Mouse (Mus musculus): ENCODE results near the gene Ankrd27. TPM values are rescaled to one million over a fixed set of nuclear protein-coding genes. Genes with fewer than 3 reads are reported as not detected.

The Ankrd27 gene
- total RNA-seq, 2 experiments from 2014 or later: 46.0 to 48.1 TPM

DNA sequence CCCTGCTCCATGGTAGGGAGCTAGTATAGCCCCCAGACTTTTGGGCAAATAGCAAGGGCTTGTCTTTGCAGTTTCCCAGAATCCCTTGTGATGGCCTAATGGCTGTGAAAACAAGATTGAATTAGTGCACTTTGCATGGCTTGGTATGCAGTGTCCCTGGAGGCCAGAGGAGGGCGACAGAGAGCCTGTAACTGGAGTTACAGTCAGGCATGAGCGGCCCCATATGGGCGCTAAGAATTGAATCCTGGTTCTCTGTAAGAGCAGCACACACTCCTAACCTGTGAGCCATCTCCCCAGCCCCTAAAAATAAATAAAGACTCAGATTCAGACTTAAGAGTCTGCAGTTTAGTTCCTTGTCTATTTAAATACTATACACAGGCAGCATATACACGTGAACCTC is 6.2 kb upstream of the Ankrd27 start:
- no peak for DNase-seq (ENCODE audit: low spot score in 2 of 2)
- intact Hi-C loops (cut with DNase I): no loop called here

DNA sequence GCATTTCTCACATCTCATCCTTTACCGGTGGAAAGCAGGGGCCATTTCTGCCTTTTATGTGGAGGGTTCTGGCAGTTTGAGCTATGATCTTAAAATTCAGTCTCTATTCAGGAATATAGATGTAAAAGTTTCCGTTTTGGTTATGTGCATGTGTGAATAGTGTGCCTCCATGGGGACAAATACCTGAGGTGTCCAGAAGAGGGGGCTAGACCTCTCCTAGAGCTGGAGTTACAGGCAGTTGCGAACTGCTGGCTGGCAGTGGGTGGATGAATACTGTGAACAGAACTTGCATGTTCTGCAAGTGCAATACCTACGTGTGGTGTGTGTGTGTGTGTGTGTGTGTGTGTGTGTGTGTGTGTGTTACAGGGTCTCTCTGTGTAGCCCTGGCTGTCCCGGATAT is 3.3 kb upstream of the Ankrd27 start:
- no peak for DNase-seq (ENCODE audit: low spot score in 2 of 2)
- intact Hi-C loops (cut with DNase I): no loop called here

DNA sequence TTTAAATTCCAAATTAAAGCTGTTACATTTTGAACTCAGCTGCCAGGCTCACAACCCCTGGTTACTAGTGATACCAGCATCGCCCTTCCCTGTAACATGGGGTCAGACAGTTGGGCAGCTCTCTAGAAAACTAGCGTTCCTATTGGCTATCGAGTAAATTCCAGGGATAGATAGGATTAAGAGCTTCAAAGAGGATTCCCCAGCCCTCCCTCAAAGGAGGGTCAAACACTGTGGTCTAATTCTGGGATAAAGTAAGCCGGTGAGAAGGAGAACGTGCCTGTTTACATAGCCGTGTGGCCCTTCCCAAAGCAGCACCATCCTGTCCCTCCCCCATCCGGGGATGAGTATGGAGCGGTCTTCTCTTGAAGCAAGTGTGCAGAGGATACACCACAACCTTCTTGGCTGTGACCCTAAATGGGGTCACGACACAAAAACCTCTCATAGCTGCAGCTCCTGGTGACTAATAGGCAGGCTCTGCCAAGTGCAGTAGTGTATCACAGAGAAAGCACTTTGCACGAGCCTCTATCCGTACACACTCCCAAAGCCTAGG is 2.5 kb upstream of the Ankrd27 start:
- intact Hi-C loops (cut with DNase I): no loop called here
- DNase-seq (ENCODE audit: low spot score in 2 of 2): no peak

DNA sequence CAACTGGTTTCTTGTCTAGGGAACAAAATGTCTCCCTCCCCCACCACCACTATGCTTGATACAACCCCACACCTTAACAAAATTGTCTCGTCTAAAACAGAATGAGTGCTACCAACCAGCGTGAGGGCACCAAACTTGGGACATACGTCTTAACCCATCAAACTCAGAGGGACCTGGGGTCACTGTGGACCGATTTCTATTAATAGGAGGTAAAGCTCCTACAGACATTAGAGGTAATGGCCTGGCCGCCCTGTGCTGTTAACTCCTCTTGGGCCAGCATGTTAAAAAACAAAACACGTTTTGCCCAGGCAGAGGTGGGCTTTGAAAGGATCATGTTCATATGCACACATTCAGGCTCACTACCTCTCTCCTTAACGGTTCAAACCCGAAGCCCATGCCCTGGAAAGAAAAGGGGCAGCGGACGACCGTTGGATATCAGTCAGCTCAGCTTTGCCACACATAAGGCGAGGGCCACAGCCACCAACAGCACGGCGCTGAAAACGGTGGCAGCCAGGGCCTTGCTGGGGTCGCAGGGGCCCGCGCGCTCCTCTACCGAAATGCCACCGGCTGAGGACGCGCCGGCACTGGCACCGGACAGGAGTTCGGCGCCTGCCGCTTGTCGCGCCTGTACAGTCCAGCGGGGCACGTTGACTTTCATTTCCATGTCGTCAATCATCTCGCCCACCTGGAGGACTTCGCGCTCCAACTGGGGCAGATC is 1.8 kb upstream of the Ankrd27 start:
- no peak for DNase-seq (ENCODE audit: low spot score in 2 of 2)
- intact Hi-C loops (cut with DNase I): no loop called here

DNA sequence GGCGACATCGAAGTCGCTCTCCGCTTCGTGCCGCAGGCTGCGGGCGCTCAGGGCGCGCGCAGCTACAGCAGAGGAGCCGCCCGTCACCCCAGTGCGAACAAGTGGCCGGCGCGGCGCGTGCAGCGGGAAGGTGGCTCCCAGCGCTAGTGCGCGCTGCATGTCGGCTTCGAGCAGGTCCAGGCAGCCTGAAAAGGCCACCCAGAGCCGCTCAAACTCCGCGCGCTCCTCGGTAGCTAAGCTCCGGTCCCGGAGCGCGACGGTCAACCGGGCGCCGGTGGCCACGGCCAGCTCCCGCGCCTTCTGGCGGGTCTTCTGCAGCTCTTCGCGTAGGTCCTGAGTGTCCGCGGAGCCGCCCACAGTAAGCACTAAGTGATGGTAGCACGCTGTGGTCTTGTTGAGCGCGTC is 1.3 kb upstream of the Ankrd27 start:
- DNase-seq (ENCODE audit: low spot score in 2 of 2): no peak
- intact Hi-C loops (cut with DNase I): no loop called here

DNA sequence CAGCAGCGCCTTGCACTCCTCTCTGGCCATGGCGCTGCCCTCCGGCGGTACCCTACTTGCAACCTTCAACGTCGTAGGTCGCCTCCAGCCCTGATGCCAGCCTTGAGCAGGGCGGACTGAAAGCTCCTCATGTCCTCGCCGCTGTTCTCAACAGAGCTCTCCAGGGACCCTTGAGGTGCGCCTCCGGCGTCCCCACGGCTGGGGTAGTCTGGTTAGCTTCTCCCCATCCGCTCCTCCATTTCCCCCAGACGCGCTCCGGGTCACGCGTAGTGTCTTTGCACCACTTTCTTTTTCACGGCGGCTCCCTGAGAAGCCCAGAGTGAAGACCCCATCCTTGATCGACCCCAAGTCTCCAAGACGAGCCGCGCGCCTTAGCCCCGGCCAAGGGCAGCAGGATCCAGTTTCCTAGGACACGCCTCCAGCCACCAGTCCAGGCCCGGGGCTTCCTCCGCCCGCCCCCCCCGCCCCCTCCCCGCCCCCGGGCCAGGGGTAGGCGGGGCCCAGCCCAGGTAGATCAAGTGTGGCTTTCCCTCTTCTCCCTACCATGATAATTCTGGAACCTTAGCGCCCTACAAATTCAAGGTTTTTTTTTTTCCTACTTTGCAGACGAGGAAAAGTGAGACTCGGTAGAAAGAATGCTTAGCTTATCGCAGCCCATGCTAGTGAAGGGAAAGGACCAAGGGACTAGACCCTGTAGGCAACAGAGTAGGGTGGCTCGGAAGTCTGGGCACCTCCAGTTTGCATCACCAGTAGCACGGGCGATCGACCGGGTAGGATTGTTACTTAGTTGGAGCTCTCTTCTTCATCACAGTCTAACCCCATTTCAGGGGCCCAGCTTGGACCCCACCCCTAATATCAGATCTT is 621 bp upstream of the Ankrd27 start, which contains the start of gene Rgs9bp:
Gene Rgs9bp (minus strand): TSS at position 392 of the 864 bp plus-strand sequence.
- intact Hi-C loops (cut with DNase I): no loop called here
- no peak for DNase-seq (ENCODE audit: low spot score in 2 of 2)

DNA sequence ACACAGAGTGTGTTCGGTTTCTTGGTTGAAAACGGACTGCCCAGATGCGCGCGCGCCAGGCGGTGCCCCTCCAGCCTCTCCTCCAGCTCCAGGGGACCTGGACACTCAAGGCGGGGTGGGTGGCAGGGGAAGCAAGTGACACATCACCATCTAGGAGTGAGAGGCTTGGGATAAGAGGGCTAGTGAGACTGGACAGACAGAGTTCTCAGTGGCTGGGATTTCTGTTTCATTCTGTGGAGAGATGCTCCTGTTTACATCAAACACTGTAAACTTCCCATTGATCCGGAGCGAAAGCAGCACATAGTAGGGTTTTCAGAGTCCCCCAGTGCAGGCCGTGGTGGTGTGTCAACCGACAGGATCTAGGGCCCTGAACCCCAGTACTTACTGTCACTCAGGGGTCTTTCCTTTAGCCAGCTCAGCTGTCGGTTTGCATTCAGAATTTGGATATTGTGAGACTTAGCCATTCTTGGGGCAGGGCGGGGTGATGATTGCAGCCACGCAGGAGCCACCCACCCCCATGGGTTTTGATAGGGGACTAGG is 932 bp downstream of the Ankrd27 start:
- intact Hi-C loops (cut with DNase I): no loop called here
- DNase-seq (ENCODE audit: low spot score in 2 of 2): no peak

DNA sequence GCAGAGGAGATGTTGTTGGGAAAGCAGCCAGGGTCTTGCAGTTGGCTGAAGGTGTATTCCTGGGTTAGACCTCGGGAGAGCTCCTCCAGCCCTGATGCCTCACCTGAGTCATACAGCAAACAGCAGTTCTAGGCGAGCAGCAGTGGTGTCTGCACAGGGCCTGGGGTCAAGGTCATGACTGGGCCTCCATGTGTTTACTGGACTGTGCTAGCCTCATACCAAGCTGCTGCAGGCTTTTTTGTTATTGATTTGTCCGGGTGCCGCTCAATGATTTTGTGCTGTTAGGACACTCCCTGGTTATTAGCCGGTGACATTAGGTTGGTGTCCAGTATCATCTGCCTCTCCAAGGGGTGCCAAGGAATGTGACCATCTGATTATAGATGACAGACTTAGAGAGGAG is 1.7 kb downstream of the Ankrd27 start:
- DNase-seq (ENCODE audit: low spot score in 2 of 2): no peak
- intact Hi-C loops (cut with DNase I): no loop called here

DNA sequence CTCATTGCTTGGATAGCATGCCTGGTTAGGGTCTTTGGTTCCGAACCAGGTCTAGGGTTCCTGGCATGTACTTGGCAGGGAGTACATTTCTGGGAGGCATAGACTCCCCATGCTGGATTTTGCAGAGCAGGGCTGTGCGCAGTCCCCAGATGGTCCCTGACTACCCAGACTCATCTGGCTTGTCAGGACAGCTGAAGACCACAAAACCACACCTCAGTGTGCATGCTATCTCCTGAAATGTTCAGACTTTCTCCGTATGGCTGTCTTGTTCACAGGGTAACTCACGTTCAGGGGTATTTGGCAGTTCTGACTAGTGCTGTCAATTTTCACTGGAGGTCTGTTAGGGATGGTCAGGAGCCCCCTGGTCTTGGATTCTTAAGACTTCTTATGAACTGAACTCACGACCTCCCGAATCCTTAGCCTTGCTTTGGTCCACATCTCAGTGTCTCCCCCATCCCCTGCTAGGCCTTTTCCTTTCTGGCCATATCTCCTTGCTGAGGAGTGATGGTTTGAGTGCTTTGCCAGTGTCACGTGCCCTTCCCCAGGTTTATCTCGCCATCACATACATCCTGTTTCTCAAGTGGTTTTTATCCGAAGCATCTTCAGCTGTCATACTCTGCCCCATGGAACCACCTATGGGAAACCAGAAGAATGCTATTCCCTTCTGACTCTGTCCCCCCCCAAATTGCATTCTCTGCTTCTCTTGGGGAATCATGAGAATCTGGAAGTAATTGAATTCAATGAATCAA is 2.8 kb downstream of the Ankrd27 start:
- no peak for DNase-seq (ENCODE audit: low spot score in 2 of 2)
- intact Hi-C loops (cut with DNase I): no loop called here

DNA sequence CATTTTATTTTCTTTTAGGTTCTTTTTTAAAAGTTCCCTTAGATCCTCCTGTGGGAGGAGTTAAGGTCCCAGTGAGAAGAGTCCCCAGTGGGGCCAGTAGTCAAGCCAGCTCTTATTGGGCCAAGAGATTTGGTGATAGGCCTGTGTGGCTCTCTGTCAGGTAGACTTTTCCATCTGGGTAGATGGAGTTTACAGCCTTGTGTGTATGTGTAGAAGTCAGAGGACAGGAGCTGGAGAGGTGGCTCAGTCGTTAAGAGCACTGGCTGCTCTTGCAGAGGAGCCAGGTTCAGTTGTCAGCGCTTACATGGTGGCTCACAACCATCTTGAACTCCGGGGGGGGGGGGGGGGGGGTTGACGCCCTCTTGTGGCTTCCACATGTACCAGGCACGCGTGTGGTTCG is 3.4 kb downstream of the Ankrd27 start:
- intact Hi-C loops (cut with DNase I): no loop called here

DNA sequence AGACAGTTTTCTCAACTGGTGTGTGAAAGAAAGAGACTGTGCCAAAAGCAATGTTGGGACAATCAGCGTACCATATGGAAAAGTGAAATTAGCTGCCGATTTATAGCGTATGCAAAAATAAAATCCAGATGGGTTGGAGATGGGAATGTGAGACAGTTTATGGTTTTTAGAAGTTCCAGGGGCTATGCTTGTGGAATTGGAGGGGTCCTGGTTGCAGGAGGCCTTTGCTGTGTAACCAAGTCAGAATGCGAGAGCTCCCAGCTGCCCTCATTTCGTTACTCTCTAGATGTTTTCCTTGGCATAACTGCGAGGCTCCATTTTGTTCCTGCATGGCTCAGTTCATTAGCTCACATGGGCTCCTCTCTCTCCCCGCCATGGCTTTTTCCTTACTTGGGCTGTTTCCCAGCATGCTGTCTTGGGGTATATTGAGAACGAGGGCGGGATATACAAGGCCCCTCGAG is 4.7 kb downstream of the Ankrd27 start:
- peak; percentile 28 to 62 for DNase-seq (ENCODE audit: low spot score in 2 of 2)
- intact Hi-C loops (cut with DNase I): no loop called here

More for the DNA sequence above, 3.4 kb downstream of the Ankrd27 start:
- DNase-seq (ENCODE audit: low spot score in 2 of 2): no peak

DNA sequence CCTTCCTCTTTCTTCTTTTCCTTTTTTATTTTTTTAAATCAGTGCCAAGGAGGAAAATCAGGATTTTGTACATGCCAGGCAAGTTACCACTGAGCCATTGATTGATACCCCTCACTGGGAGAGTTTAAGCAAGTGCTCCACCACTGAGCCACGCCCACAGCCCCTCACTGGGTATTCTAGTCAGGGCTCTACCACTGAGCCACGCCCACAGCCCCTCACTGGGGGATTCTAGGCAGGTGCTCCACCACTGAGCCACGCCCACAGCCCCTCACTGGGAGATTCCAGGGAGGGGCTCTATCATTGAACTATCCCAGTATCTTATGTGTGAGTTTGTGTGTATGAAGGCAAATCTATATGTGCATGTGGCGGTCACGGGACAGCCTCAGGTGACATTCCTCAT is 8.3 kb downstream of the Ankrd27 start:
- intact Hi-C loops (cut with DNase I): no loop called here
- no peak for DNase-seq (ENCODE audit: low spot score in 2 of 2)

DNA sequence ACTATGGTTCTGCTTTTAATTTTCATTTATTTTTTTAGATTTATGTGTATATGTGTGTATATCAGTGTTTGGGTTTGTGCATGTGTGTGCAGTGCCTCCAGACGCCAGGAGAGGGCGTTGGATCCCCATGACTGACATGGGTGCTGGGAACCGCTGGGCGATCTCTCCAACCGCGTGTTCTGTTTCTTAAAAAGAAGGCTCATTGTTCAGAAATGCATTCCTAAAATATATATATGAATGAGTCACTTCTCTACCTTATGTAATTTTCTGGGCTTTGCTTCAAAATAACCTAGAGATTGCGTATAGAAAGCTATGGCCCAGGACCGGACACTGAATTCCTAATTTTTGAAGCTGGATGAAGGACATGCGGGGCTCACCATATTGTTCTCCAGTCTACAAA is 13.4 kb downstream of the Ankrd27 start:
- peak in 1 of 2 experiments; percentile 51 for DNase-seq (ENCODE audit: low spot score in 2 of 2)
- intact Hi-C loops (cut with DNase I): no loop called here

DNA sequence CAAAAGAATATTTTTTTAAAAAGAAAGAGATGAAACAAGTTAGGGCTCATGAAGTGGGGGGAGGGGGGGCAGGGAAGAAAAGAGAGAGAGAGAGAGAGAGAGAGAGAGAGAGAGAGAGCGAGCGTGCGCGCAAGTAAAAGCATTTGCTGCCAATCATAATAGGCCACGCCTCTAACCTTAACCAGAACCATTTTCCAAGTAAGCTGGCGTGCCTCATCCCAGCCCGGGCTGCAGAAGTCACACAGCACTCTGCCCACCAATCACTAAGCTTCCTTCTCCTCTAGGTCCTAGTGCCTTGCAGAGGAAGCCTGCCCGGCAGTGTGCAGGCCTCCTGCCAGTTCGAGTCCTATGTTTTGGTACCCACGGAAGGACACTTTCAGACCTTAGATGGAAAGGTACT is 14.0 kb downstream of the Ankrd27 start:
- DNase-seq (ENCODE audit: low spot score in 2 of 2): no peak
- intact Hi-C loops (cut with DNase I): no loop called here

DNA sequence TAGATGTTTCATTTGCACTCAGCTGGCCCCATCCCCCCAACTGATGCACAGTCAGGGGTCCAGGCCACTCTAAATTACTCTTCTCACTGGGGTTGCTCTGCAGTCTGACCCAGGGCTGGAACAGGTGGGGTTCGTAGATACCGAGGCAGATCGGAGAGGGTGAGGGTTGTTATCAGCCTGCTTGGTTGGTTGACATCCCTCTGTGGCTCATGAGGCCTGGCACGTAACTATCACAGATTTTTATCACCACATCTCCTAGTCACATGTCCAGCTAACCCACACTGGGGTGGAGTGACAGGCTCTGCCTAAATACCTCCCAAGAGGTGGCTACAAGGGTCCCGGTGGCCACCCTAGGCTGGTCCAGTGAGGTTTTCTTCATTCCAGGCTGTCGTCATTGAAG is 15.1 kb downstream of the Ankrd27 start:
- intact Hi-C loops (cut with DNase I): no loop called here

DNA sequence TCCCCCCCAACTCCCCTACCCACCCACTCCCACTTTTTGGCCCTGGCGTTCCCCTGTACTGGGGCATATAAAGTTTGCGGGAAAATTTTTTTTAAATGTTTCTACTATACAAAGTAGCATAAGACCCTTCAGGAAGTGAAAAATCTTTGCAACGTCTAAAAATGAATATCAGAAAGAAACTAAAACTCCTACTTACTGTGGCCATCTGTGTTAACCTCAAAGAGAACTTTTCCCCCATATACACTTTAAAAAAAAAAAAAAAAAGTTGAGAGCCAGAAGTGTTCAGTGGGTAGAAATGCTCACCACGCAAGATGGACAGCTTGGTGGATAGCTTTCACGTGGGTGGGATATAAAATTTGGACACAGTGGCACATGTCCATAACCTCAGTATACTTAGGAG is 16.7 kb downstream of the Ankrd27 start:
- DNase-seq (ENCODE audit: low spot score in 2 of 2): no peak
- intact Hi-C loops (cut with DNase I): no loop called here

More for the DNA sequence above, 15.1 kb downstream of the Ankrd27 start:
- DNase-seq (ENCODE audit: low spot score in 2 of 2): no peak

DNA sequence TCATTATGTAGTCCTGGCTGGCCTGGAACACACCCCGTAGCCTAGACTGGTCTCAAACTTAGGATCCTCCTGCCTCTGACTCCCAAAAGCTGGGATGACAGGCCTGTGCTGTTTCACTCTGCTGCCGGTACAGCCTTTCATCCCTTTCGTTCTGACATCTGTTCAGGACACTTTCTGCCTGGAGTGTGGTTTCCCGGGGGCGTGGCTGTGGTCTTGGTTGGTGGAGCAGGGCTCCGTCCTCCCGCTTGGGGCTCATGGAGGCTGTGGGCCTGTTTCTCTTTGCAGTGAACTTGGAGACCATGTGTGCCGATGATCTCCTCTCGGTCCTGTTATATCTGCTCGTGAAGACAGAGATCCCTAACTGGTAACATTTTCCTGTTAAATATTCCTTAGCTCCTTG is 20.8 kb downstream of the Ankrd27 start:
- intact Hi-C loops (cut with DNase I): no loop called here
- DNase-seq (ENCODE audit: low spot score in 2 of 2): no peak

DNA sequence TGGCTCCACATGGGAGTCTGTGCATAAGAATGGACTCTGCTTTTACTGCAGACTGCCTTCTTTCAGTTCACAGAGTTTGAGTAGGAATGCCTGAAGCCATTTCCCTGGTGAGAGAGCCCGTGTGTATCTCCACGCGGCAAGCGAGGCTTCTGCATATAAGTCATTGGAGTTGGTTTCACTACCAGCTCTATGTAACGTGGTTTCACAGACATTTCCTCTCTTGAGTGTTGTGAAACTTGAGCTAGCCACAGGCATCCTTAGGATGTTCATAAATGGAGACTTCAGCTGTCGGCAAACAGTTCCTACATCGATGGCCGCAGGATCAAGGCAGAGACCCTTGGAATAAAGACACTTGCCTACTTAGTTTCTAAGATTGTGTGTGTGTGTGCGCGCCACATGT is 23.2 kb downstream of the Ankrd27 start:
- intact Hi-C loops (cut with DNase I): no loop called here
- no peak for DNase-seq (ENCODE audit: low spot score in 2 of 2)

DNA sequence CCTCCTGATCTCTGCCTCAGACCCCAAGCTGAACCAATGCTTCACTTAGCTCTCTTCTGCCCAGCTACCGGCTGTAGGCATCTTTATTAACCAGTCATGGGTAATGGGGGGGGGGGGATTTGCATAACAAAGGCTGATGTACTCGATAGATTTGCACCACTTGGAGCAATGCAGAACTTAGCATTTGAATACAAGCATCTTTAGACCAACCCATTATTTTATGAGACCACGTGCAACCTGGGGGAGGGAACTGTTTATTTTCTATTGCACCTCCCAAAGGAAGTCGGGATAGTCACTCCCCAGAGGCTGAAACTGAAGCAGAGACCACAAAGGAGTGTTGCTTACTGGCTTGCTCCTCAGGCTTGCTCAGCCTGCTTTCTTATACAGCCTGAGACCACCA is 31.5 kb downstream of the Ankrd27 start:
- intact Hi-C loops (cut with DNase I): no loop called here
- DNase-seq (ENCODE audit: low spot score in 2 of 2): no peak

DNA sequence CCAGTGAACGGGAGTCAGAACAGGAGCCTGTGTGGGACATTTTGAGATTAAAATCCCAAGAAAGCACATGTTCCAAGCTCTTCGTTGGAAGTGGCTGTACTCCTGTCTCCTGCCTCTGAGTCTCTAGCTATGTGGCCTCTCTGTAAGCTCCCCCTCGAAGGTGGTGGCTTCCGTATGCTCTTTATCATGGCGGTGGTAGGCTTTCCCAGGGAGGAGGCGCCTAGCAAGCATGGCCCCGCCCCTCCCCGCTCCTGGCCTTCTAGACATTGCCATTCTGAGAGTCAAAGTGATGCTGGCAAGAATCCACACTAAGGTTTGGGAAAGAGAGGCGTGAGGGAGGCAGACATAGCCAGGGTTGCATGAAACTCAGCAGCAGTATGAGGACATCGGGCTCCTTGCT is 36.6 kb downstream of the Ankrd27 start:
- intact Hi-C loops (cut with DNase I): no loop called here
- no peak for DNase-seq (ENCODE audit: low spot score in 2 of 2)
